Mouse (Mus musculus) v-Abl transformed pro-B cells (cell line): ENCODE measurements at regions not wholly inside any gene's neighbourhood (a gene's known extent, or its start where the extent isn't known, plus 50 kb on each side); places are given as distances from the start of the nearest gene placed in this dataset.

Experiments
- in situ Hi-C, 2 experiments: fragments of 400-800 bp; cut with MboI; formaldehyde crosslinking; loops; one replicate each; pipeline ENCODE4 v1.15.1; 2025; ENCODE audit not compliant: unreplicated experiment in 2 of 2

GRCm38 (mm10) chrX:56276348-56276747 is 63.7 kb upstream of the Gm773 start:
- in situ Hi-C loops, result no loop called here

GRCm38 (mm10) chrX:56274170-56274569 is 61.5 kb upstream of the Gm773 start:
- in situ Hi-C loops, result loop anchor here in 1 of 2 experiments (5.0 kb wide), 1 partner anchor 218 kb away; no protein-coding TSS in a partner anchor

- in situ Hi-C loops, result loop anchor here in 1 of 2 experiments (5.0 kb wide), 1 partner anchor 223 kb away; no protein-coding TSS in a partner anchor
Observed at GRCm38 (mm10) chrX:56269706-56270105, 57.0 kb upstream of the Gm773 start.
